Mouse (Mus musculus) retina, adult 2 months (tissue): ENCODE measurements around the gene Marf1.
"Not testable (repeated sequence)": the region's sequence is repeated elsewhere in the genome, so short reads cannot be mapped to it uniquely, and the experiment has no call there.

Source experiments
- DNase-seq: peaks from one replicate; pipeline ENCODE4 v3.0.0-alpha.2; 2012; ENCODE audit warnings: low read depth, low spot score

Marf1 gene

DNA sequence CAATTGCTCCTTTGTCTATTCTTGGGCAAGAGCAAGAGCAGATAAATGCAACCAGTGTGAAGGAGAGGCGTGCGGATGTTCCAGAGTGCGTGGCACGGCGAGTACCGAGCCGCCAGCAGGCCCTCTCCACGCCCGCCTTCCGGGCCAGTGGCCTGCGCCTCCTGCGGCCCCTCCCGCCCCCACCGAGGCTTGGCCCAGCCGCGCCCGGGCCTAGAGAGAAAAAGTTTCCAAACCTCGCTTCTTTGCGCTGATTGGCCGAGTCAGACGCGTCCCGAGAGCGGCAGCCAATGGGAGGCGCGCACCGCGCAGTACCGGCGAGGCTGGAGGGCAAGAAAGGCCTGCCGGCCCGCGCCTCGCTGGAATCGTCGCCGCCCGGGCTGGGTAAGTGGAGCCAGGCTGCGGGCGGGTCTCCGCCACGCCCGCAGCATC is at the start of gene Marf1, which contains the start of gene Nde1:
Gene Marf1 (minus strand): TSS at position 364 of the 429 bp plus-strand sequence.
Gene Nde1 (plus strand): TSS at position 288 of the 429 bp plus-strand sequence.
- DNase-seq: no peak

DNA sequence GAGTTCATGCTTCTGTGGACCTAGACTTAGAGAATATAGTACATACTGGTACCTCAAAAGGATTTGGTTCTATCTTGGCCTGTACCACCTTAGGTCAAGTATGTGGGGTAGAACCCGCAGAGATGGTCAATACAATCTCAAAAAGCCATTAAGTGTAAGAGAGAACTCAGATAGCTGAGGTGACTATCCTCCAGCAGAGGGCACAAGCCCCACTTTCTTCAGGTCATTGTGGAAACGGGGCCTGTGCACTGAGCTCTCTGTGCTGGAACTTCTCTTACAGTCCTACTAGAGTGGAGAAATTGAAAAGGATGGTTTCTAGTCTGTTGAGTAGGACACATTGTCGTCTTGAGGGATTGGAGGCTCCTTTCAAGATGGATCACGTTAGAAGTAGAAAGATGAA is 35.6 kb upstream of the Marf1 start:
- DNase-seq: no peak

- peak; percentile 6 for DNase-seq
Measured at GRCm38 (mm10) chr16:14195427-14195826, 32.3 kb upstream of the Marf1 start.

GRCm38 (mm10) chr16:14194164-14194950 is 31.2 kb upstream of the Marf1 start:
- no peak for DNase-seq

GRCm38 (mm10) chr16:14185516-14185915 is 22.4 kb upstream of the Marf1 start:
- no peak for DNase-seq

GRCm38 (mm10) chr16:14183856-14184255 is 20.7 kb upstream of the Marf1 start:
- DNase-seq: no peak

DNA sequence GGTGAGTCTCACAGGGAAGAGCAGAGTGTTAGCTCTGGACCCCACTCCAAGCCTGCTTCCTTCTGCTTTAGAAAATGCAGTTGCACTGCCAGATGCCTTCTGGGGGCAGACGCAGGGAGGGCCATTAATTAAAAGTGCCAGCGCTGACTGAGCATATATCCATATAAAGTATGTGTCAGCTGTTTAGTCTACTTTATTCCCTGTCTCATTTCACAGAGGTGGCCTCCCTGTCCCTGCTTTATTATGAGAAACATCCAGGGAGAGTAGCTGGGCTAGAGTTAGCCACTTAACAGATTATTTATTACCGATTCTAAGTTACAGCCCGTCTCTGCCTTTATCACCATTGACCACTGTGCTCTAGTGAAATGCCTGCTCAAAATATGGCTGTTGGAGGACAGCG is 19.2 kb upstream of the Marf1 start:
- DNase-seq: no peak

DNA sequence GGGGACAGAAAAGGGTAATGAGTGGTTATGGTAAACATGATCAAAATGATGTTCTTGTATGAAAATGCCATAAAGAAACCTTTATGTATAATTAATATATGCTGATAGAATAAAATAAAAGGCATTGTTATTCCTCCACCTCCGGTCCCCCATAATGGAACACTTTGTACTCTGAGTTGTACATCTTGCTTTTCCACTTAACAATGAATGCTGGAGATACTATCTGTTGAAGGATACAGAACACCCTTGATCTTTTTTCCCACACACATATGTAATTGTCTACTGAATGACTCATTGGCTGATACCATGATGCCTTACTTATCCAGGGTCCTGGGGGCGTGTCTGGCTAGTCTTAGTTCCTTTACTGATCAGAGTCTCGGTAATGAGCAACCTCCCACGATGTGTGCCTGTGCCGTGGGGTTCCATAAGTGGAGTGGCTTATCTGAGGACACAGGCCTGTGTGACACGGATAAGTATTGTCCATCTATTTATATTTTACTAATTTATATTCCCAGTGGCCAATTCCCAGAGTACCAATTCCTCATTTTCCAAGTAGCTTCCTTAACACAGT is 17.1 kb upstream of the Marf1 start:
- DNase-seq: no peak

DNA sequence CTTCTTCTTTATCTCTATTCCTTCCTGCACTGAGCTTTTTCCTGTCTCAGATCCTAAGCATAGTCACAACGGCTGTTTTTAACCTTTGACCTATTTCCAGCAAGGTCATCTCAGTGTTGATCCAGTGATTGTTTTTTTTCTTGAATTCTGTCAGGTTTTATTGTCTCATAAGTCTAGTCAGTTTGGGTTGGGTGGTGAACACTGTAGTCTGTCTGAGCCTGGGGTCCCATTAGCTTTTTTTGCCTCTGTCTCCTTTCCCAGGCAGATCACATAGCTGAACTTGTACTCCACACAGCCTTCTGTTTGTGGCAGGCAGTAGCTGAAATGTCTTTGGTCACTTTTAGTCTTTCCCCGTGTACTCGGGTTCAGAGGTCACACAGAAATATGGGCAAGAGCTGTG is 14.9 kb upstream of the Marf1 start:
- DNase-seq: no peak

GRCm38 (mm10) chr16:14169706-14170105 is 6.6 kb upstream of the Marf1 start:
- no peak for DNase-seq

GRCm38 (mm10) chr16:14166490-14166889 is 3.3 kb upstream of the Marf1 start:
- DNase-seq: no peak

GRCm38 (mm10) chr16:14163731-14164130 is 580 bp upstream of the Marf1 start:
- no peak for DNase-seq

DNA sequence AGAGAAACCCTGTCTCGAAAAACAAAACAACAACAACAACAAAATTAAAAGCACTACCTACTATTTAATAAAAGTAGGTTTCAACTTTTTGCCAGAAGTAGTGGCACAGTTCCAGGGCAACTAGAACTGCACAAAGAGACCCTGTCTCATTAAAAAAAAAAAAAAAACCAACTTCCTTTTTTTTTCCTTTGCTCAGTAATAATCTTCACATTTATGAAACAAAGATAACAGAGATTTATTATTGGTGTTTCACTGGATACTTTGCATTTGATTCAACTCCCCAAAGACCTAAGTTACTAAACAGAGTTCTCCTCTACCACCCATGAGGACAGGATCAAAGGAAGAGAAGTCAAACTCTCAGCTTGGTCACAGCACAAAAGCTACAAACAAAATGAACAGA is 2.2 kb downstream of the Marf1 start:
- no peak for DNase-seq

- DNase-seq: peak; percentile 59
Measured at GRCm38 (mm10) chr16:14159746-14160131, 3.4 kb downstream of the Marf1 start.

DNA sequence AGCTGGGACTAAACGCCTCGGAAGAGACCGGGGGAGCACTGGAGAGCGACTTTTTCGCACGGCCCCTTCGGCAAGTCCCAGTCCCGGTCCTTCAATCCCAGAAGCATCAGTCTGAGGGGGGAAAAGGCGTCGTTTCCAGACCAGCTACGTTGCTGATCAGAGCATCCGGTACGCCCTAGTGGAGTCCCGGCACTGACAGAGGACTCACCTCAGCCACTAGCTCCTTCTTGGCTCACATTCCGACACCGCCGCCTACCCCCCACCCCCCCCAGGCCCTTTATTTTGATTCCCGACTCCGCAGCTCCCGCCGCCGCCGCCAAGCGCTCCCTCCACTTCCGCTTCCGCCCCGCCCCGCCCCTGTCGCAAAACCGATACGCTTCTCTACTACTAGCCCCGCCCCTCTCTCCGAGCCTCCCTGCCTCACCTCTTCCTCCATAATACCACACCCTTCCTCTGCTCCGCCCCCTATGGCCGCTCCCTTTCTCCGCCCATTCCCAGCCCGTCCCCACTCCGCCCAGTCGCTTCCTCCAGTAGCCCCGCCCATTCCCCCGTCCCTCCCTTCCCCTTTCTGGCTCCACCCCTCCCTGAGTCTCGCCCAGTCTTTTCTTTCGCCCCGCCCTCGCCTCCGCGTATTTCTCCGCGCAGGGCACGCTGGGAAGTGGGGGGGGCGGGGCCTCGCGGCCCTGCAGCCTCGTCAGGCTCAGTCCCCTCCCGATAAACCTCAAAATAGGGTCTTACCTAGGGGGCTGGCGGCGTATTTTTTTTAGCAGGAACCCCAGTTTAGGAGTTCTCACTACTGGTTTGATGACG is 4.0 kb downstream of the Marf1 start:
- DNase-seq: peak; percentile 99

- no peak for DNase-seq
Measured at GRCm38 (mm10) chr16:14158536-14158935, 4.6 kb downstream of the Marf1 start.

- no peak for DNase-seq
Measured at GRCm38 (mm10) chr16:14156312-14156711, 6.8 kb downstream of the Marf1 start.

GRCm38 (mm10) chr16:14155638-14156037 is 7.5 kb downstream of the Marf1 start:
- not testable (repeated sequence) for DNase-seq

DNA sequence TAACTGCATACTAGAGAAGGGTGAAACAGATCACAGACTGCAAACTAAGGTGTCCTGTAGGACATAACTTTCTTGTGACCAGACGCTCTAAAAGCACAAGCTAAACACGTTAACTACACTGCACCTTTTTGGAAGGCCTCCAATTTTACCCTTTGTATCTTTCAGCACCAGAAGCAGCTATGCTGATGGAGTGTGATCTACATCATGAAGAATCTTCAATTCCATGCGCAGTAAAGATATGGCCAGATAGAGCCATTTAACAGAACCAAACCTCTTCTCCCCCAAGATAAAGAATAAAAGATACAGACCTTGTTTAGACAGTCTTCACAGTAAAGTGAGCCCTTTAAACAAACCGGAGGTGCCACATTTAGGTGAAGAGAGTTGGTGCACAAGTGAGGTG is 11.4 kb downstream of the Marf1 start:
- DNase-seq: no peak

DNA sequence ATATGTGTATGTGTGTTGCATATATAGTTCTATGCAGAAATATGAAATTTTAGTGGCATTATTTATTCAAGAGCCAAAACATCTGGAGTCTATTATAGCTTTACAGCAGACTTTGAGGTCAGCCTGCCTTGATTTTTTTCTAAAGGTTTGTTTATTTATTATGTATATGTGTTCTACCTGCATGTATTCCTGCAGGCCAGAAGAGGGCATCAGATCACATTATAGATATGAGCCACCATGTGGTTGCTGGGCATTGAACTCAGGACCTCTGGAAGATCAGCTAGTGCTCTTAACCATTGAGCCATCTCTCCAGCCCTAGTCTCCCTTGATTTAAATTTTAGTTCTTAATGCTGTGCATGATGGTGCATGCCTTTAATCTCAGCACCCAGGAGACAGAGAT is 15.4 kb downstream of the Marf1 start:
- DNase-seq: no peak

- no peak for DNase-seq
Measured at GRCm38 (mm10) chr16:14143298-14143697, 19.9 kb downstream of the Marf1 start.

- no peak for DNase-seq
Measured at GRCm38 (mm10) chr16:14139106-14139505, 24.0 kb downstream of the Marf1 start.
